ENCODE assay signal across 13 mouse cellular contexts in genomic region chr6:40015711-40016460, GRCm38 (mm10).
DNase-seq lines count a peak whose midpoint lies in the region; ATAC-seq lines count a peak whose summit lies in the region.
"Had no signal": no experiment of that assay in that cellular context is flagged by ENCODE, and none has a peak within 500 bp of the region (broad histone marks: within the 10 kb centered on the region; RNA-seq: fewer than 3 reads in every experiment).

No protein-coding gene starts in this region.

- H3K36me3 ChIP-seq in forebrain, embryonic 15.5 days: no peaks in the 10 kb centered on the region
- H3K36me3 ChIP-seq in midbrain, embryonic 11.5 days (ENCODE audit: control insufficient read depth, insufficient read depth, low read length): no peaks in the 10 kb centered on the region
- H3K36me3 ChIP-seq: heart, embryonic 13.5 days; liver, embryonic 12.5 days had no signal

- peaks cover 24% of the 10 kb centered on the region for H3K4me1 ChIP-seq in forebrain, embryonic 15.5 days
- H3K4me1 ChIP-seq in midbrain, embryonic 11.5 days (ENCODE audit: control insufficient read depth, insufficient read depth, low read length): peaks cover 13% of the 10 kb centered on the region
- H3K4me1 ChIP-seq: heart, embryonic 13.5 days; liver, embryonic 12.5 days had no signal

- 0 out of 2 replicates have a peak overlapping the region, but pooled peaks have one; percentile 15 for H3K27ac ChIP-seq in forebrain, embryonic 15.5 days (replicated peaks)
- no peak overlapping the region for H3K27ac ChIP-seq in midbrain, embryonic 11.5 days (ENCODE audit: low read depth, low read length)
- H3K27ac ChIP-seq: heart, embryonic 13.5 days; liver, embryonic 12.5 days; macrophage had no signal

- H3K4me2 ChIP-seq in forebrain, embryonic 15.5 days (replicated peaks): no peak overlapping the region
- no peak overlapping the region for H3K4me2 ChIP-seq in midbrain, embryonic 11.5 days
- H3K4me2 ChIP-seq: heart, embryonic 13.5 days; liver, embryonic 12.5 days had no signal

- WGBS in forebrain, embryonic 15.5 days: 16% methylated on average over 7 of the region's 7 CpGs
- WGBS in midbrain, embryonic 11.5 days: 39% methylated on average over 7 of the region's 7 CpGs

- no peaks in the 10 kb centered on the region for H3K9me3 ChIP-seq in forebrain, embryonic 15.5 days
- no peaks in the 10 kb centered on the region for H3K9me3 ChIP-seq in midbrain, embryonic 11.5 days (ENCODE audit: control insufficient read depth, low read length)
- H3K9me3 ChIP-seq: heart, embryonic 13.5 days; liver, embryonic 12.5 days had no signal

- no peaks in the 10 kb centered on the region for H3K27me3 ChIP-seq in forebrain, embryonic 15.5 days
- no peaks in the 10 kb centered on the region for H3K27me3 ChIP-seq in midbrain, embryonic 11.5 days (ENCODE audit: control insufficient read depth, insufficient read depth, low read length)
- H3K27me3 ChIP-seq: heart, embryonic 13.5 days; liver, embryonic 12.5 days had no signal

- H3K9ac ChIP-seq in forebrain, embryonic 15.5 days (replicated peaks): no peak overlapping the region
- H3K9ac ChIP-seq in midbrain, embryonic 11.5 days (ENCODE audit: low read length): no peak overlapping the region
- H3K9ac ChIP-seq: heart, embryonic 13.5 days; liver, embryonic 12.5 days had no signal

- H3K4me3 ChIP-seq in forebrain, embryonic 15.5 days: no peak overlapping the region
- no peak overlapping the region for H3K4me3 ChIP-seq in midbrain, embryonic 11.5 days (ENCODE audit: low read depth, low read length)
- H3K4me3 ChIP-seq: heart, embryonic 13.5 days; liver, embryonic 12.5 days had no signal

- peak; percentile 68 for ATAC-seq in forebrain, embryonic 15.5 days (replicated peaks)
- ATAC-seq in midbrain, embryonic 11.5 days (ENCODE audit: low FRiP score): peak; percentile 31; the same call in 1 of the 2 replicates
- ATAC-seq: inflammation-experienced regulatory T-cells, adult 6 months; liver, embryonic 12.5 days had no signal

- DNase-seq in right cerebral cortex, postnatal 10 days (ENCODE audit: low spot score in 2 of 2): peak; percentile 51 to 67
- DNase-seq in right cerebral cortex, postnatal 36 days (ENCODE audit: low spot score in 2 of 2): no peak
- DNase-seq in midbrain, embryonic 11.5 days (ENCODE audit: low spot score, missing footprints): no peak
- no peak for DNase-seq in adrenal gland, postnatal 25 days
- no peak for DNase-seq in left cerebral cortex, adult 9 months (ENCODE audit: low spot score in 2 of 2)
- no peak for DNase-seq in thymus, postnatal 25 days
- DNase-seq: cerebellum, adult 8-10 months; right cerebral cortex, postnatal 4 days had no signal

Comparison
In these comparisons a context has a peak if more than half of its experiments do, and no peak if none do; other contexts are left out.
1. DNase-seq: peak in right cerebral cortex, postnatal 10 days (2 of 2); none in right cerebral cortex, postnatal 36 days (0 of 2), midbrain, embryonic 11.5 days (single experiment), adrenal gland, postnatal 25 days (single experiment), left cerebral cortex, adult 9 months (0 of 2) and thymus, postnatal 25 days (single experiment).